Mouse (Mus musculus) kidney, embryonic 14.5 days (tissue): Measurements from ENCODE around the gene Cdc5l. TPM values are rescaled to one million over a fixed set of nuclear protein-coding genes. Genes with fewer than 3 reads are reported as not detected.

Experiments used
- ATAC-seq: fragments of 200-750 bp; cut with Nextera tagmentation; 2 replicates; pipeline ENCODE4 v1.8.0; 2017; ENCODE audit warnings: moderate number of reproducible peaks, mild to moderate bottlenecking, moderate TSS enrichment, moderate library complexity; ENCODE audit not compliant: low FRiP score, low TSS enrichment
- H3K27ac ChIP-seq: fragments of 300-500 bp; sonication (generic); 2 replicates; pipeline ENCODE4 v1.5.1; 2014; ENCODE audit warnings: low read depth, mild to moderate bottlenecking, low read length, moderate library complexity, mixed read lengths
- H3K27me3 ChIP-seq: fragments of 300-500 bp; sonication (generic); 2 replicates; pipeline ENCODE4 v1.6.1; 2014; ENCODE audit warnings: mild to moderate bottlenecking, low read length; ENCODE audit not compliant: control insufficient read depth, insufficient read depth
- H3K36me3 ChIP-seq: fragments of 300-500 bp; sonication (generic); 2 replicates; pipeline ENCODE4 v1.6.1; 2014; ENCODE audit warnings: low read length, mixed read lengths; ENCODE audit not compliant: control insufficient read depth, insufficient read depth
- H3K4me1 ChIP-seq: fragments of 300-500 bp; sonication (generic); 2 replicates; pipeline ENCODE4 v1.6.1; 2014; ENCODE audit warnings: low read length, mixed read lengths; ENCODE audit not compliant: control insufficient read depth, insufficient read depth
- H3K4me2 ChIP-seq: fragments of 300-500 bp; sonication (generic); replicated peaks from 2 replicates; pipeline ENCODE4 v1.6.1; 2014; ENCODE audit warnings: low read depth, mild to moderate bottlenecking, low read length
- H3K4me3 ChIP-seq: fragments of 300-500 bp; sonication (generic); 2 replicates; pipeline ENCODE4 v1.5.1; 2014; ENCODE audit warnings: mild to moderate bottlenecking, low read length
- H3K9ac ChIP-seq: fragments of 300-500 bp; sonication (generic); 2 replicates; pipeline ENCODE4 v1.6.1; 2014; ENCODE audit warnings: low read depth, mild to moderate bottlenecking, low read length, moderate library complexity
- H3K9me3 ChIP-seq: fragments of 300-500 bp; sonication (generic); 2 replicates; pipeline ENCODE4 v1.6.1; 2016; ENCODE audit warnings: low read length; ENCODE audit not compliant: control insufficient read depth
- WGBS: fragments of 180-500 bp; shearing (Covaris S2); extraction: QIAGEN DNeasy Blood & Tissue Kit; methylation state at CpG from one replicate; pipeline ENCODE4 v1.1.7; 2014; 5-methylcytosine and 5-hydroxymethylcytosine counted together
- polyA plus RNA-seq: library from polyadenylated mRNA; unstranded; fragments of >200 nt; fragmentation: Nextera tagmentation; extraction: Ambion mirVana; gene quantifications from 2 replicates; pipeline ENCODE4 v1.2.1, GENCODE M21; 2014

Cdc5l gene
- polyA plus RNA-seq, 1 experiment from 2014 or later: 73.5 TPM

DNA sequence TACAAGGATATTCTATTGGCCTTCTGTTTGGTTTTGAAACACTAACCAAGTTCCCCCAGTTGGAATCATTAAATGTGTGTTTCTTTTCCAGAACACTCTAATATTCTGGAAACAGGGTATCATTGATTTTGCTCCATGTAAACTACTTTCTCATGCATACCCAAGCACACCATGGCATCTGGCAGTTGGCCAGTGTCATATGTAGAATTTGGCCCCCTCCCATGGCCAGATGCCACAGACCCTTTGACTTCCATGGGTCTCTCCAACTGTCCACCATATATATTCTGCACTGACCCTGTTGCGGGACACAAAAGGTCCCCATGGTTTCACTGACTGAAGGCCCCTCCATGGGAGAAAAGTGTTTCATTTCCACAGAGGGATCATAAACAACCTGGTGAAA is 18.7 kb upstream of the Cdc5l start:
- no peak for ATAC-seq
- H3K27me3 ChIP-seq: no peaks in the 10 kb centered on the region
- no peak overlapping the region for H3K9ac ChIP-seq
- H3K9me3 ChIP-seq: no peaks in the 10 kb centered on the region
- no peaks in the 10 kb centered on the region for H3K36me3 ChIP-seq
- H3K4me1 ChIP-seq: no peaks in the 10 kb centered on the region
- no peak overlapping the region for H3K4me3 ChIP-seq
- H3K4me2 ChIP-seq: no peak overlapping the region
- no peak overlapping the region for H3K27ac ChIP-seq
- WGBS: 84% methylated on average over 1 of the region's 1 CpGs

DNA sequence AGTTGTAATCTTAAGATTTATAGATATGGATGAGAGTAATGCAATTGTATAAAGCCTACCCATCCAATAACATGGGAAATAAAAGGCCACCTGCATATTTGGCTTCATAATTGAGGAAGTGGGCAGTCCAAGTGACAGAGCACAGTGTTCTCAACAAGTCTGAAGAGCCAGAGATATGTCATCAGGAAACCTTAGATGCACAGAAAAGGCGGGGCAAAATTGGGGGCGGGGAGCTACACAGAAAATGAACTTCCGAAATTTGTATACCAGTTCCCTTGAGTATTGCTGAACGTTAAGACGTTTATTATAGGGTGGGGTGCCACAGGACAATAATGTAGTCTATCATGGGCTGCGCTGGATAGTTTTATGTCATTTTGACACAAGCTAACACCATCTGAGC is 16.6 kb upstream of the Cdc5l start:
- Histone ChIP-seq H3K4me2 (no peak overlapping the region), H3K9me3 (no peaks in the 10 kb centered on the region), H3K4me3 (no peak overlapping the region), H3K27ac (no peak overlapping the region), H3K27me3 (no peaks in the 10 kb centered on the region), H3K4me1 (no peaks in the 10 kb centered on the region), H3K9ac (no peak overlapping the region), H3K36me3 (no peaks in the 10 kb centered on the region)
- no peak for ATAC-seq
- WGBS: 93% methylated on average over 6 of the region's 6 CpGs

DNA sequence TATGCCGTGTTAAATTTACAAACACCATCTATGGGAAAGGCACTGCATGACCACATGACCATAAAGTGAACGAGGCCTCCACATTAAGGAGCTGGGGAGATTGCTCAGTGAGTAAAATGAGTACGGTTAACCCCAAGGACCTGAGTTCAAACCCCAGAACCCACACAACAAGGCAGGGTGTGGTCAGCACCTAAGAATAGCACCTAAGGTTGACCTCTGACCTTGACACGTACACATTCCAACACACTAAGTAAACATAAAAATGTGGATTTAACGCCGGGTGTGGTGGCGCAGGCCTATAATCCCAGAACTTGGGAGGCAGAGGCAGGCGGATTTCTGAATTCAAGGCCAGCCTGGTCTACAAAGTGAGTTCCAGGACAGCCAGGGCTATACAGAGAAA is 16.0 kb upstream of the Cdc5l start:
- Histone ChIP-seq H3K9me3 (no peaks in the 10 kb centered on the region), H3K4me3 (no peak overlapping the region), H3K36me3 (no peaks in the 10 kb centered on the region), H3K27ac (no peak overlapping the region), H3K4me1 (no peaks in the 10 kb centered on the region), H3K27me3 (no peaks in the 10 kb centered on the region), H3K4me2 (no peak overlapping the region), H3K9ac (no peak overlapping the region)
- no peak for ATAC-seq
- 94% methylated on average over 8 of the region's 8 CpGs for WGBS

DNA sequence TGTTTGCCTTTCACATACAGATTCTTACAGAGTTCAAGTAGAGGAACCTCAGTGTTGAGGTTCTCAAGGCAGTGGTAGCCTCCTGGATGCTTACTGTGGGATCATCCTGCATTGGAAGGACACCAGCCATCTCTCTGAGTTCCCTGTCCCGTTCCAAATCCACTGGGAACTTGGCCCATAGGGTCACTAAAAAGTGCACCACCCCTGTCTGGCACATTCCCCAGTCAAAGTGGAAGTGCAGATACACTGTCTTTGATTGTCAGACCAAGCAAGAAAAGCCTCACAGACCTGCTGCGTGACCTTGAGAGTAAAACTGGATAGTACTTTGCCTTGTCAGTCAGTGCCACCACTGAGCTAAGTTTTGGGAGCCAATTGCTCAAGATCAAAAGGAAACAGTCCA is 13.5 kb upstream of the Cdc5l start:
- Histone ChIP-seq H3K4me3 (no peak overlapping the region), H3K9ac (no peak overlapping the region), H3K4me1 (no peaks in the 10 kb centered on the region), H3K9me3 (no peaks in the 10 kb centered on the region), H3K4me2 (no peak overlapping the region), H3K27me3 (no peaks in the 10 kb centered on the region), H3K36me3 (no peaks in the 10 kb centered on the region), H3K27ac (no peak overlapping the region)
- WGBS: 85% methylated on average over 2 of the region's 2 CpGs
- ATAC-seq: no peak

DNA sequence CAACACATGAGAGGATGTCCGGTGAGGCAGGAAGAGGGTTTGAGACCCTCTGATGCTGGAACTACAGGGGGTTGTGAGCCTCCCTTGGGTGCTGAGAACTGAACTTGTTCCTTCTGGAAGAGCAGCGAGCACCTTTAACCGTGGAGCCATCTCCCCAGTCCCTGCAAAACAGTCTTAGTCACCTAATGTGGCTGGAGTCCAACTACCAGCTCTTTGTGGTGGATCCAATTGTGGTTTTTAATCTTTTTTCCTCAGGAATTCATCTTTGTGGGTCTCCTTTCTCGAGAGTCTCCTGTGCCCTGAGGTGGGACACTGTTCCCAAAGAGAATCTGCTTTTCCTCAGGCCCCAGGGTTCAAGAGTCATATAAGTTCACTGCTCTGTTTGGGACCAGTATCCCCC is 12.4 kb upstream of the Cdc5l start:
- Histone ChIP-seq H3K27ac (no peak overlapping the region), H3K36me3 (no peaks in the 10 kb centered on the region), H3K4me1 (no peaks in the 10 kb centered on the region), H3K9ac (no peak overlapping the region), H3K9me3 (no peaks in the 10 kb centered on the region), H3K4me3 (no peak overlapping the region), H3K27me3 (no peaks in the 10 kb centered on the region), H3K4me2 (no peak overlapping the region)
- no peak for ATAC-seq
- WGBS: 86% methylated on average over 4 of the region's 4 CpGs

DNA sequence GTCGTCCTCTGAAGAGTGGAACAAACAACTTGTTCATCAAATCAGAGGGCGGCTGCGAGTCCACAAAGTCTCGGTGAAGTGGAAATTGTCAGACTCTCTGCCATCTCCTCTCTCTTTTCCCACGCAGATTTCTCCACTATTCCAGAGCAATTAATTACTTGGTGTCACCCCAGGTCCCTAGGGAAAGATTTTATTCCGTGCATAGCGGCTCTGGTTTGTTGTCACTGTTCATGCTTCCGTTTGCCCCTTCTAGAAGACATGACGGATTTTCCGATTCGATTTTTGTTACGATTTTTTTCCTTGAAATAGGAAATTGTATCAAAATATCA is 689 bp upstream of the Cdc5l start:
- 5% methylated on average over 12 of the region's 12 CpGs for WGBS
- peak overlapping the region; percentile 89 for H3K4me3 ChIP-seq
- H3K27me3 ChIP-seq: no peaks in the 10 kb centered on the region
- no peaks in the 10 kb centered on the region for H3K9me3 ChIP-seq
- H3K4me2 ChIP-seq: peak overlapping the region; percentile 66
- H3K36me3 ChIP-seq: peaks cover 6% of the 10 kb centered on the region
- ATAC-seq: no peak
- peaks cover 13% of the 10 kb centered on the region for H3K4me1 ChIP-seq
- peak overlapping the region; percentile 92 for H3K9ac ChIP-seq
- peak overlapping the region; percentile 98; the same call in 1 of the 2 replicates for H3K27ac ChIP-seq

DNA sequence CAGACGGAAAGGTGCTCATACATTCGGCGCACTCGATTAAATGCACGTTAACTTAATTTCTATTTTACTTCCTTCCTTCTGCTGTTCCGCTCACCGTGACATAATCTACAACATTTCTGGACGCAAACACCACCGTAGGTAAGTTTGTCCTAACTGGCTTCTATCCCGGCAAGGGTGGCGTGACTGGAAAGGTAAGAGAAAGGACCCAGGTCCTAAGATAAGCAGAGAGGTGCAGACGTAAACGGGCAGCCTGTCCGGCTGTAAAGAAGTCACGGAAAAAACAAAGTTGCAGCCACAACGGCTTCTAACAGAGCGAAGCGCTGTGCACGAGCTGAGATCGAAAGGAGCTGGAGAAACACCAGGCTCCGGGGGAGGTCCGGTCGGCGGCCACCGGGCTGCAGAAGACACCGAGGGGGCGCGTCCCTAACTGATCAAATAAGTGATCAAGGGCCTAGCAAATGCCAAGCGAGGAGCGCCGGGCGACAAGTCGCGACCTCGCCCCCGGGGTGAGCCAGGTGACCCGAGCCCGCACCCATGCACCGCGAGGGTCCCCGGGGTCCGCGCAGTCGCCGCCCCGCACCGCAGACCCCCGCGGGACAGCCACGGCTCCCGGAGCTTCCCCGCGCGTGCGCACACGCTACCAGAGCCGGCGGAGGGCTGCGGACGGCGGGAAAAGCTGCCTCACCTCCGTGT is 685 bp downstream of the Cdc5l start:
- Histone ChIP-seq H3K4me1 (peaks cover 13% of the 10 kb centered on the region), H3K27ac (peak overlapping the region; percentile 98), H3K9me3 (no peaks in the 10 kb centered on the region), H3K4me2 (peak overlapping the region; percentile 91), H3K36me3 (peaks cover 4% of the 10 kb centered on the region; the same call in 1 of the 2 replicates), H3K9ac (peak overlapping the region; percentile 92), H3K4me3 (peak overlapping the region; percentile 89), H3K27me3 (no peaks in the 10 kb centered on the region)
- WGBS: under 1% methylated on average over 60 of the region's 62 CpGs
- ATAC-seq: peak; percentile 78

DNA sequence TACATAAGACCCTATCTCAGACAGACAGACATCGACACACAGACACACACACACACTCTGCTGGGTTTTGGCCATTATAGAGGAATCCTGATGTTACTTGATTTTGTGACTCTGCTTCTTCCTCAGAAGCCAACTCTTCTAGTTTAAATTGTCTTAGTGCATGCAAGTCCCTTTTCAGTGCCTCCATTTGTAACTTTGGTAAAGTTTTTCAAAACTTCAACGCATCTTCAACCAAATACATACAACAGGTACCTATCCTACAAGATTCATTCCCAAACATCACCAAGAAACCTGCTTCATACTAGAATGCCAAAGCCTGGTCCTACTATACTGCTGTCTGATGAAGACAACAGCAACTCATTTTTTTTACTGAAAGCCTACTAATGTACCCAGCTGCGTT is 1.5 kb downstream of the Cdc5l start:
- Histone ChIP-seq H3K27ac (no peak overlapping the region), H3K9me3 (no peaks in the 10 kb centered on the region), H3K9ac (peak overlapping the region; percentile 92), H3K27me3 (no peaks in the 10 kb centered on the region), H3K4me2 (peak overlapping the region; percentile 91), H3K4me1 (peaks cover 13% of the 10 kb centered on the region), H3K36me3 (peaks cover 9% of the 10 kb centered on the region), H3K4me3 (peak overlapping the region; percentile 89)
- ATAC-seq: no peak
- 73% methylated on average over 3 of the region's 3 CpGs for WGBS

DNA sequence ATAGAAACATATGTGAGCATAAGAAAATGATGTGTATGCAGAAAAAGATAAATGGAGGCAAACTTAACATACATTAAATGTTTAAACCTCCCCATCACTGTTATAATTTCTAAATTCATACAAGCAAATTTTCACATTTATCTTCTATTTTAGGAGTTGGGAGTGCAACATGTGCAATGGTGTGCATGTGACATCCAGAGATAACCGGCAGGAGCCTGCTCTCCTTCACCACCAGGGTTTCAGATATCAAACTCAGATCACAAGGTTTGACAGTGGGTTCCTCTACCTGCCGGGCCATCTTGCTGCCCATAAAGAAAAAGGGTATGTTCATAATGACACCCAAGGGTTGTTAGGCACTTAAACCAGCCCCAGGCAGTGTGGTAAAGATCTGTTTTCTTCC is 16.1 kb downstream of the Cdc5l start:
- no peaks in the 10 kb centered on the region for H3K9me3 ChIP-seq
- no peak for ATAC-seq
- no peaks in the 10 kb centered on the region for H3K4me1 ChIP-seq
- H3K4me3 ChIP-seq: no peak overlapping the region
- H3K9ac ChIP-seq: no peak overlapping the region
- H3K36me3 ChIP-seq: peaks cover 80% of the 10 kb centered on the region
- H3K4me2 ChIP-seq: no peak overlapping the region
- H3K27me3 ChIP-seq: no peaks in the 10 kb centered on the region
- 80% methylated on average over 2 of the region's 2 CpGs for WGBS
- no peak overlapping the region for H3K27ac ChIP-seq
